Mouse (Mus musculus): Measurements from ENCODE around the gene Evc. TPM values are rescaled to one million over a fixed set of nuclear protein-coding genes. Genes with fewer than 3 reads are reported as not detected.

Evc gene
- polyA plus RNA-seq, 1 experiment = 2.0 TPM

DNA sequence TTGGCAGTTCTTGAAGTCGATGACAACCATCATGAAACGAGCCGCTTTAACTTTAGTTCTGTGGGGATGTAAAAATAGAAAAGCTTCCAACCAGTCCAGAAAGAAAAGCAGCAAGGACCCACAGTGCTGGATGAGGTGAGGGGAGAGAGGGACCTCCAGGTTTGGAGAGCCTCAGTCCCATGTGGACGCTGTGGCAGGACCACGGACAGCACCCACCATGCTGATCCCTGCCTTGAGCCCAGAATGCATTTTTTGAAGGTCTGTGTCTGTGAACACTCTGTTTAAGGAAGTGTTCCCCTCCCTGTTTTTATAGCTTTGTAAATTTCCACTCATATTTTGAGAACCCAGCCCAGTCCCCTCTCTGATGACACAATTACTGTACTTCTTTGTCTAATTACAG is 79.5 kb downstream of the Evc start:
- no peaks in the 10 kb centered on the region for H3K4me1 ChIP-seq (ENCODE audit: control insufficient read depth, insufficient read depth, insufficient read length, low read length)
- H3K4me3 ChIP-seq (ENCODE audit: insufficient read depth, low read depth, low read length) = no peak overlapping the region
- H3K27ac ChIP-seq (replicated peaks; ENCODE audit: low read depth, low read length) = no peak overlapping the region

DNA sequence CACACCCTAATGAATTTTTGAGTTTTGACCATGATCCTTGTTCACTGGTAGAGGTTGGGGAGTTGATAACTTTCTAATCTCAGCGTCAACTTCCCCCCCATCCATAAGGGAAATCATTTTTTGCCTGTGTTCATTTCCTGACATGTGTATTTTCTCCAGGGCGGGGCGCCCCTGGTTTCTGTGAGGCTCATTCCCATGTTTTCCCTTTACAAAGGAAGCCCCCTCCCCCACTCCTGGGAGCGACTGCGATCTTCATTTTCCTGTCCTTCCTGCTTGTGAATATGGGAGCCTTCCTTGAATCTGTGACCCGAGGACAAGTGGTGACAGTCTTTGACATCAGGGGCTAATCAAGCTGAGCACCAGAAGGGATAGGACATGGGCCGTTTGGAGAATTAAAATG is 79.9 kb downstream of the Evc start:
- H3K4me1 ChIP-seq (ENCODE audit: control insufficient read depth, insufficient read depth, insufficient read length, low read length) = no peaks in the 10 kb centered on the region
- no peak overlapping the region for H3K4me3 ChIP-seq (ENCODE audit: insufficient read depth, low read depth, low read length)
- no peak overlapping the region for H3K27ac ChIP-seq (replicated peaks; ENCODE audit: low read depth, low read length)

DNA sequence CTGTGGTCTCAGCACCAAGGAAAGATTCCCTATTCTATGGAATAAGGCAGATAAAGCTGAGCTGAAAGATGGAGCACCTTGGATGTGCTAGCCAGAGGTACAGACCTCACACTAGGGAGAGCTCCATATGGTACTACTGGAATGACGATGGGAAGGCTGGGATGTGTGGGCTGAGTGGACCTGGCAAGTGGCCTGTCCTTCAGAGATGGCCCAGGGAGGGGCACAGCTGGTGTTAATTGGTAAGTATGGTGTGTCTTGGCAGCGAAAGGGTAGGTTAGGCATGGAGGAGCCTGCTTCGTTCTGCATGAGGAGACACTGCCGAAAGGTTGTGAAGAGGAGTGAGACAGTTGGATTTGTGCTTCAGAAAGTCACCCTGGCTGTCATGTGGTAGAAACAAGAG is 82.2 kb downstream of the Evc start:
- Histone ChIP-seq H3K4me3 (ENCODE audit: insufficient read depth, low read depth, low read length) (no peak overlapping the region), H3K4me1 (ENCODE audit: control insufficient read depth, insufficient read depth, insufficient read length, low read length) (no peaks in the 10 kb centered on the region), H3K27ac (replicated peaks; ENCODE audit: low read depth, low read length) (no peak overlapping the region)

DNA sequence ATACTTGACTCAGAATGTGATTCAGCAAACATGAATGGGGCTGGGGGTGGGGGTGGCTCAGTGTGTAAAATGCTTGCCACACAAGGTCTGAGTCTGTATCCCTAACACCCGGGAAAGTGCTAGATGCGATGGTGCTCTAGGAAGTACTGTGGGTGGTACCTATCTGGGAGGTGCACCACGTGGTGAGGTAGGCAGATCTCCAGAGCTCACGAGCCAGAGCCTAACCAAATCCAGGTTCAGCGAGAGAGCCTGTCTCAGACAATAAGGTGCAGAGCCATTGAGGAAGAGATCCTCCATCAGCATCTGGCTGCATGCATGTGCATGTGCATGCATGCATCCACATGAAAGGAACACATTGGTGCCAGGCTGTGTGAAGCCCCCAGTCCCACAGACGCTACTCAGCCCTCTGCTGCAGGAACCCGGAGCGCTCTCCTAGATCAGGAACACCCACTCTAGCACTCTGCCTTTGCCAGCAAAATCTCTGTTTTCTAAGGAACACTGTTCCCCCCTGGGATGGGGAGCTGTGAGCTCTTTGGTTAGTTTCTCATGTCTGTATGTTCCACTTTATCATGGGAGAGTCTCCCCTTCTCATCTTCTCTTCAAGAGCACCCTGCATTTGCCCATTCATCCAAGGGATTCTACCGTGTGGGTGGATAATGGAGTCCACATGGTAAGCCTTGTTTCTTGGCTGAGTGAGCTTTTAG is 84.4 kb downstream of the Evc start:
- H3K4me1 ChIP-seq (ENCODE audit: control insufficient read depth, insufficient read depth, insufficient read length, low read length) = no peaks in the 10 kb centered on the region
- H3K4me3 ChIP-seq (ENCODE audit: insufficient read depth, low read depth, low read length) = no peak overlapping the region
- no peak overlapping the region for H3K27ac ChIP-seq (replicated peaks; ENCODE audit: low read depth, low read length)

DNA sequence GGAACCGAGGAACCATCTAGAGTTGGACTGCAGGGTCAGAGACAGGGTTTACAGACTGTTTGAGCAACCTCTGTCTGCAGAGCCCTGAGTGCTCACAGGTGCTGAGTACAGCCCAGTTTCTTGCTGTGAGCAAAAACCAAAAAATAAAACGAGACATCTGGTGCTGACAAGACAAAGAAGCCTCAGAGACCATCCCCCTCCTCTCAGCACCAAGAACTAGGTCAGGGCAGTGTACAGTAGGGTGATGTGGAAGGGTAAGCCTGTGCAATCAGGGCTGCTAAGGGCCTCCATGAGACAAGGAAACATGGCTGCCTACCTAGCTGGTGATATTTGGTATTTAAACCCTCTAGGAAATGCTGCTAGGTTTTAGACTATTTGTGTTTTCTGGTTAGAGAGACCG is 85.1 kb downstream of the Evc start:
- H3K27ac ChIP-seq (replicated peaks; ENCODE audit: low read depth, low read length) = no peak overlapping the region
- no peaks in the 10 kb centered on the region for H3K4me1 ChIP-seq (ENCODE audit: control insufficient read depth, insufficient read depth, insufficient read length, low read length)
- H3K4me3 ChIP-seq (ENCODE audit: insufficient read depth, low read depth, low read length) = no peak overlapping the region

DNA sequence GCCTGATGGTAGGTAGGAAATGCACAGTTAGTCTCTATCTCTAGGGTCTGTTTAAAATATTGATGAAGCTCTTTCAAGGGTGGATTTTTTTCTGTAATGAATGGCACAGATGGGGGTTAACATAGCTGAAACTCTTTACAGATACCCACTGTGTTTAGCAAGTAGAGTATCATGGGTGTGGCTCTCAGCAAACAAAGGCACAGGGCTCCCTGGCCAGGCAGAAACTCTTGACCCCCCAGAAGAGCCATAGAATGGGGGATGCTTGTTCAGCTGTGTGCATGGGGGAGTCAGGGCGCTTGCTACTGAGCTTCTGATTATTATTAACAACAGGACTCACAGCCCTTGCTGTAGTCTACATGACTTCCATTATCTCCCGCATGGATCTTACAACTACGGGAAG is 87.8 kb downstream of the Evc start:
- H3K4me1 ChIP-seq (ENCODE audit: control insufficient read depth, insufficient read depth, insufficient read length, low read length) = no peaks in the 10 kb centered on the region
- no peak overlapping the region for H3K27ac ChIP-seq (replicated peaks; ENCODE audit: low read depth, low read length)
- H3K4me3 ChIP-seq (ENCODE audit: insufficient read depth, low read depth, low read length) = no peak overlapping the region

DNA sequence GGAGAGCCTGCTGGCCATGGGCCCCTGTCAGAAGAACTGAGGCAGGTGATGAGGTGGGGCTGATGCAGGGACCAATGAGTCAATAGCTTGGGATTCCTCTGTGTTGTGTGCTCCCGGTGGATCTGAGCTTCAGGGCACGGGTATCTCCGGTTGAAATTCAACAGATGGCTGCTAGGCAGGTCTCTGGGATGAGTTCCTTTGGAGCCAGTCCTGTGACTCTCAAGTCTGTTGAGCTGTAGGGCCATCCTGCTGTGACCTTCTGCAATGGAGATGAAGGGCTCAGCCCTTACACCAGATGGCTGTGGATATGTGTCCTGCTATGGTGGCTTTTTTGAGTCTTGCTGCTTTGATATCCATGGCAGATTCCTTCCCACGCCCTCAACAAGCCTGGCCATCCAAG is 89.2 kb downstream of the Evc start:
- no peak overlapping the region for H3K27ac ChIP-seq (replicated peaks; ENCODE audit: low read depth, low read length)
- no peaks in the 10 kb centered on the region for H3K4me1 ChIP-seq (ENCODE audit: control insufficient read depth, insufficient read depth, insufficient read length, low read length)
- no peak overlapping the region for H3K4me3 ChIP-seq (ENCODE audit: insufficient read depth, low read depth, low read length)

DNA sequence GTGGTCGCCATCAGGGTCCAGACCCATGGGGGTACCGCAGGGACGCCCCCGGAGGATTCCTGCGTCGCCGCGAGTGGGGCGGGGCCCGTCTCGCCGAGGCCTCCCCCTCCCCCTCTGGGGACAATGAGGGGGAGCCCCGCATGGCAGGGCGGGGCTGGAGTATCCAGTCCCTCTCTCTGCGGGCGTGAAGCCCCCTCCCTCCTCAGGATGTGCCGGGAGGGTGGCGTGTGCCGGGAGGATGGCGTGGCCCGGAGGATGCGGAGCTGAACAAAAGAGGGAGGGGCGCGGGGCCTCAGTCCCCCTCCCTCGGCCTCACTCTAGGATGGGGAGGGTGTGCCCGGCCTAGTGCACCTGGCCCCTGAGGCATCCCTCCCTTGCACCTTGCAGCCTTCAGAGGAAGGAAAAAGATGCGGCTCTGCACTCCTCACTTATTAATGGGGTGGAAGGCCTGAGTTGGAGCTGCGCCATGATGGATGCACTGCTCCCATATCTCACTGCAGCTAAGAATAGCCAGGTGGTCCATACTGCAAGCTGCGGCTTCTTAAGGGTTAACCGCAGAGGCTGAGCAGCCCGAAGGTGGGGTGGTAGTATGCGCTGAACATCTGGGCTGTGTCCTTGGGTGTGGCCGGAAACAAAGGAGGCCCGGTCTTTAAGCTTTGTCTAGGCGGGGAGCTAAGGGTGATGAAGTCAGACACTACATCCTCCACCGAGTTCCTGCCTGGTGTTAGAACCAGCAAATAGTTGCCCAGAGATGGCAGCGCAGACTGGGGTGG is 90.4 kb downstream of the Evc start:
- peak overlapping the region; percentile 35 for H3K4me3 ChIP-seq (ENCODE audit: insufficient read depth, low read depth, low read length)
- no peaks in the 10 kb centered on the region for H3K4me1 ChIP-seq (ENCODE audit: control insufficient read depth, insufficient read depth, insufficient read length, low read length)
- H3K27ac ChIP-seq (replicated peaks; ENCODE audit: low read depth, low read length) = no peak overlapping the region

DNA sequence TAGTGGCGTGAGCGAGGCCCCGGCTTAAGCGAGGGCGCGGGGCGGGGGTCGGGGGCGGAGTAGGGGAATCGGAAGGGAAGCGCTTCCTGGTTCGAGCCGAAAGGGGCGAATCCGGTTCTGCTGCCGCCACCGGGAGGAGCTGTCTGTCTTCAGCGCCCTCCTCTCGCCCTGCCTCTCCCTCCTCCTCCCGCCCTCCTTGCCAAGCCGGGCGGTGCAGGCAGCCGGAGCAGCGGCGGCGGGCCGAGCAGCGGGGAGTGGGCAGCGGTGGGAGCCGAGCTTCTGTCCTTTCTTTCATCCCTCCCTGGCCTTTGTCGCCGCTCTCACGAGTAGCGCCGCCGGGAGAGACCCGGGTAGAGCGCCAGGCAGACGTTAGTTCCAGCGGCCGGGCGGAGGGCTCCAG is 91.0 kb downstream of the Evc start:
- H3K27ac ChIP-seq (replicated peaks; ENCODE audit: low read depth, low read length) = no peak overlapping the region
- no peaks in the 10 kb centered on the region for H3K4me1 ChIP-seq (ENCODE audit: control insufficient read depth, insufficient read depth, insufficient read length, low read length)
- peak overlapping the region; percentile 35 for H3K4me3 ChIP-seq (ENCODE audit: insufficient read depth, low read depth, low read length)

DNA sequence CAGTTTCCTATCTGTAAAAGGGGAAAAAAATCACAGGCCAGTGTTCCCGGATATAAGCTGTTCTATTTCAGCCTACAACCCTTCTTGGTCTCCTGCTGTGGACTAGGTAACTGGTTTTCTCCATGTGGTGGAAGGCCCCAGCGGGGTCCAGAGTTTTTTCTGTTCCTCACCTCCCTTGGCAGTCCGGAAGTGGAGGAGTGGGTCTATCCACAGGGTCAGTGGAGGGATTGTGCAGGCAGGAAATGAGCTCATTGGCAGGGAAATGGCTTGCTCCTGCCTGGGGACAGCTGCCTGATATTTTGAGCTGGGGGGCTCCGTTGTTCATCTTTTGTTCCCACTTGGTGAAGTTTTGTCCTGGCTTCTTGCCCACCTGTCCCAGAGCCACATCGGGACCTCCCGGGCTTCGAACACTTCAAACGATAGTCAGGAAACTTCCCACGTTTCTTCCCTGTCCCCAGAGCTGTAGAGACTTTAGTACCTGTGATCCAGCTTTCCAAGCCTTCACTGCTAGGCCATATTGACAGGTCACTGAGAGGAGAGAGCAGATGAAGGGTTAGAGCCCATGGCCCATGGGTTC is 91.9 kb downstream of the Evc start:
- Histone ChIP-seq H3K27ac (replicated peaks; ENCODE audit: low read depth, low read length) (no peak overlapping the region), H3K4me1 (ENCODE audit: control insufficient read depth, insufficient read depth, insufficient read length, low read length) (no peaks in the 10 kb centered on the region), H3K4me3 (ENCODE audit: insufficient read depth, low read depth, low read length) (no peak overlapping the region)

DNA sequence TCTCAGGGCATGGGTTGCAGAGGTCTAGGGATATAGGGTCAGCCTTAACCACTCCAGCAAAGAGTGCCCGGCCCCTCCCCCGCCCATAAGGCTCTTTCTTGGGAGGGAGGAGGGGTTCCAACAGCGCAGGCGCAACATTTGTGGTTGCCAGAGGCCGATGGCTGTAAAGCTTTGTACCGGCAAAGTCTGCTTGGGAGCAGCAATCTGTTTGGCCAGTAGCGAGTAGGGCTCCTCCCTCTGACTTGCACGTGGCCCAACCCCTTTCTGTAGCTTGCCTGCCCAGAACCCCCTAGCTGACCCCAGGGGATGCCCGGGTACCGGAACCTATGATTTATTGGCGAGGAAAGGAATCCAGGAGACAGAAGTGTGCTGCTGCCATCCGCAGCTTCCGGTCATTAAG is 92.5 kb downstream of the Evc start:
- Histone ChIP-seq H3K4me3 (ENCODE audit: insufficient read depth, low read depth, low read length) (no peak overlapping the region), H3K4me1 (ENCODE audit: control insufficient read depth, insufficient read depth, insufficient read length, low read length) (no peaks in the 10 kb centered on the region)

DNA sequence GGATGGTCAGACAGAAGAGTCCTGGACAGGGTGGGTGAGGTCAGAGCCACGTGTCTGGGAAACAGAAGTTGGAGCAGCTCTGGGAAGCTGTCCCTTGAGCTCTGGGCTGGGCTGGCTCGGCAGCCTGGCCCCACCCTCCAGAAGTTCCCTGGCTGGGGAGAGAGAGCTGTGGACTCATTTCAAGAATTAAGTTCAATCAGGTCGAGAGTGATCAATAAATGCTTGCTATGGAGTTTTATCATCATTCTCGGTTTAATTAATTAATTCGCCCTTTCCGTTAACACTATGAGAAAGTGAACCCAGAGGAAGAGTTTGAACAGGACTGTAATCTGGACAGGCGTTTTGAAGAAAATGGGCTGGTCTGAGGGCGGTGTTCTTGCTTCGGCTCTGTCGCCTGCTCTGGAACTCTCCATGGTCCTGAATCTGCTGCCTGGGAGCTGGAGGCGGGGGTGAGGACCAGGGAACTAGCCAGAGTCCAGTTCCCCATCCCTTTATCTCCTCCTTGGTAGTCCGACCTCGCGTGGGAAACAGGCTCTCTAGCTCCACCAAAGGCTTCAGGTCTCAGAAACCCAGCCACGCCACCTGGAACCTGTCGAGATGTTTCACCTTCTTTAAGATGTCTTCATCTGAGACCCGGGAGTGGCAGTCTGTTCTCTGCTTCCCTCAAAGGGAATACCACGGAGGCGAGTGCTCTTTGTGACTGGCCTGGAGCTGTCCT is 93.4 kb downstream of the Evc start:
- no peaks in the 10 kb centered on the region for H3K4me1 ChIP-seq (ENCODE audit: control insufficient read depth, insufficient read depth, insufficient read length, low read length)
- no peak overlapping the region for H3K4me3 ChIP-seq (ENCODE audit: insufficient read depth, low read depth, low read length)
- no peak overlapping the region for H3K27ac ChIP-seq (replicated peaks; ENCODE audit: low read depth, low read length)

More for the DNA sequence above, 92.5 kb downstream of the Evc start:
- H3K27ac ChIP-seq (replicated peaks; ENCODE audit: low read depth, low read length) = no peak overlapping the region

DNA sequence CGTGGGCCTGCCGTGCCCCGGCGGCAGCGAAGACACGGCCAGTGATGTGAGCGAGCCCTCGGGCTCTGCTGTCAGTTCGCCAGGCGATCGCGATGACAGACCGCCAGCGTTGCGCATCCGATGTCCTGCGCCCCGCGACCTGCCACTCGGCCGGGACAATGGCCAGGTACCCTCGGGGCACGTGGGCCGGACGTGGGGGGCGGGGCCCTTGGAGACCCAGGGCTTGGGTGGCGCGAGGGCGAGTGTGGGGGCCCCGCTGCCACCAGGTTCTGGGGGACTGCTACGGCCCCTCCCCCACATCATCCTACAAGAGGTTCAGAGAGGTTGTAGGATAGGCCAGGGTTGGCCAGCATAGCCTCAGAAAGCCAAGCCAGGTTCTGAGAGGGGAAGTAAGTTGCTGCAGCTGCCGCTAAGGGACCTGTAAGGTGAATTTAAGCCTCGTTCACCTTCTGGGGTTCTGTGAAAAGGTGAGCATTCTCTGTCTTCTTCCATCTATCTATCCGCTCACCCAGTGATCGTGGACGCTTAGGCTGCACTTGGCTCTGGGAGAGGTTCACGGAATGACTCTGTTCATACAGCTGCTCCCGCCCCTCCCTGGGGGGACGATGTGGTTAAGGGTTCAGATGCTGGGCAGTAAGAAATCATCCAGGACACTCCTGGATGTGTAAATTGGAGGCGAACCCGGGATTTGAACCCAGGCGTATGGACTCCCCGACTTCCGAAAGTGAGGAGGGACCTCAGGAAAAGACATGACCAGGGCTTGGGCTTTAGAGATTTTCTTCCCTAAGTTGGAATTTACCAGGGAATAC is 94.1 kb downstream of the Evc start:
- H3K27ac ChIP-seq (replicated peaks; ENCODE audit: low read depth, low read length) = no peak overlapping the region
- no peak overlapping the region for H3K4me3 ChIP-seq (ENCODE audit: insufficient read depth, low read depth, low read length)
- no peaks in the 10 kb centered on the region for H3K4me1 ChIP-seq (ENCODE audit: control insufficient read depth, insufficient read depth, insufficient read length, low read length)

DNA sequence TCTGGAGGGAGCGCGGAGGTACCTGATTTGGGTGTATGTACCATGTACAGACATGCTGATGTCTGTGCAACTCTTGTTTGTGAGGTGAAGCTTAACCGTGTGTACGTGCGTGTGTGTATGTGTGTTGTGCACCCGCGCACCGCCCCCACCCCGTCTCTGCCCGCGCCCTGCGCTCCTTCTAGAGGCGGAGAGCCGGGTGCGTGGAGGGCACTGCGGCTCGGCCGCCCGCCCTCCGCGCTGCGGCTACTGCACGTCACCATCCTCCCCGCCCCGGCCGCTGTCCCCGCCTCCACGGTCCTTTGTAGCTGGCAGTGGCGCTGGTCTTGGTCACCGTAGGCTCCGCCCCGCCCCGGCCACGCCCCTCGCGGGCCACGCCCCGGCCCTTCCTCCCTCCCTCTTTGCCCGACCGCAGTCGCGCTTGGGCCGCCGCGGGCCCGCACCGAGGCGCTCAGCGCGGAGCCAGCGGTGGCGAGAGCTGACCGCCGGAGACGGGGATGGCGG is 95.0 kb downstream of the Evc start, which contains the start of gene Crmp1:
Gene Crmp1, plus strand, starts transcription at position 290 of the 501 bp plus-strand sequence.
- no peak within 1 kb of the TSS for H3K4me3 ChIP-seq (ENCODE audit: insufficient read depth, low read depth, low read length)
- no peaks in the 10 kb centered on the region for H3K4me1 ChIP-seq (ENCODE audit: control insufficient read depth, insufficient read depth, insufficient read length, low read length)
- H3K27ac ChIP-seq (replicated peaks; ENCODE audit: low read depth, low read length) = no peak within 1 kb of the TSS

Measured in brown adipose tissue, adult 24 weeks (tissue).